Mouse (Mus musculus) retina, embryonic 14.5 days (tissue): ENCODE results near the gene Syn3.

Experiments used
- DNase-seq: peaks from one replicate; pipeline ENCODE4 v3.0.0-alpha.2; 2015; ENCODE audit warnings: low spot score

Syn3 gene

GRCm38 (mm10) chr10:86093109-86094035, 405.3 kb downstream of the Syn3 start:
- DNase-seq = no peak

- peak; percentile 25 for DNase-seq
Measured at GRCm38 (mm10) chr10:86091919-86092318, 406.8 kb downstream of the Syn3 start.

GRCm38 (mm10) chr10:86079921-86080320, 418.8 kb downstream of the Syn3 start:
- no peak for DNase-seq

- DNase-seq = no peak
Measured at GRCm38 (mm10) chr10:86078761-86079160, 419.9 kb downstream of the Syn3 start.

- DNase-seq = no peak
Measured at GRCm38 (mm10) chr10:86077272-86077671, 421.4 kb downstream of the Syn3 start.

GRCm38 (mm10) chr10:86074971-86075711, 423.6 kb downstream of the Syn3 start:
- DNase-seq = no peak

DNA sequence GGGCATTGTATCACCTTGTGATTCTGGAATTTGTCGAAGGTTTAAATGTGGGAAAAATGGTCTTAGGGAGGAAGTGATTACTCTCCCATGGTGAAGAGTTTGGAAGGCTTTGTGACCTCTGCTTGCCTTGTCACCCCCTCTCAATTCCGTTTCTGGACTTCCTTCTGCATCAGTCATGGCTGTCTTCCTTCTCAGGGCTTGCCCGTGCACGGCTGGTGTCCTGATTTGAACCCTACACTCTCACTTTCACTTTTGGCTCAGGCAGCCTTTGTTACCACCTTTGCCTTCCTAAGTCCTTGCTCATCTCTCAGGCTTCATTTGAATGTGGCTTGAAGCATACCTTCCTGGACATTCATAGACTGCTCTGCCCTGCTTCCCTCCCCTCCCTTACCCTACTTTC, 424.6 kb downstream of the Syn3 start:
- no peak for DNase-seq

DNA sequence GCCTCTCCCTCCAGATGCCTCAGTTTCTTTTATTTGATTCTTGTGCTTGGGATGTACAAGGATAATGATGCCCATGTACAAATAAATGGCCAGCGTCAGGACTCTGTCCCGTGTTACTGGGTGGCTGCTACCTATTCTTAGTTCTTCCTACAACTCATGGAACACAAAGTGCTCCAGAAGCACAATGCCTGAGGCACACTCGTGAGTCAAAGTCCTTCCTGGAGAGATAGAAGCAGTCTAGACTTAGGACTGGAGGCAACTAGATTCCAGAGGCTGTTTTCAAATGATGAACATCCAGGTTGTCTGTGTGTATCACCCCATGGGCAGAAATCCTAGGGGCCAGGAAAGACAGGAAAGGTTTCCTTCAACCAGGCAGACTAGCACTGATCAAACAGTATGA, 427.9 kb downstream of the Syn3 start:
- no peak for DNase-seq

GRCm38 (mm10) chr10:86069341-86069740, 429.4 kb downstream of the Syn3 start:
- DNase-seq = peak; percentile 5

- no peak for DNase-seq
Measured at GRCm38 (mm10) chr10:86067911-86068310, 430.8 kb downstream of the Syn3 start.

GRCm38 (mm10) chr10:86066651-86067050, 432.0 kb downstream of the Syn3 start:
- no peak for DNase-seq

GRCm38 (mm10) chr10:86065661-86066060, 433.0 kb downstream of the Syn3 start:
- no peak for DNase-seq

GRCm38 (mm10) chr10:86064937-86065336, 433.8 kb downstream of the Syn3 start:
- DNase-seq = peak; percentile 93

- DNase-seq = no peak
Measured at GRCm38 (mm10) chr10:86063018-86063384, 435.7 kb downstream of the Syn3 start.

DNA sequence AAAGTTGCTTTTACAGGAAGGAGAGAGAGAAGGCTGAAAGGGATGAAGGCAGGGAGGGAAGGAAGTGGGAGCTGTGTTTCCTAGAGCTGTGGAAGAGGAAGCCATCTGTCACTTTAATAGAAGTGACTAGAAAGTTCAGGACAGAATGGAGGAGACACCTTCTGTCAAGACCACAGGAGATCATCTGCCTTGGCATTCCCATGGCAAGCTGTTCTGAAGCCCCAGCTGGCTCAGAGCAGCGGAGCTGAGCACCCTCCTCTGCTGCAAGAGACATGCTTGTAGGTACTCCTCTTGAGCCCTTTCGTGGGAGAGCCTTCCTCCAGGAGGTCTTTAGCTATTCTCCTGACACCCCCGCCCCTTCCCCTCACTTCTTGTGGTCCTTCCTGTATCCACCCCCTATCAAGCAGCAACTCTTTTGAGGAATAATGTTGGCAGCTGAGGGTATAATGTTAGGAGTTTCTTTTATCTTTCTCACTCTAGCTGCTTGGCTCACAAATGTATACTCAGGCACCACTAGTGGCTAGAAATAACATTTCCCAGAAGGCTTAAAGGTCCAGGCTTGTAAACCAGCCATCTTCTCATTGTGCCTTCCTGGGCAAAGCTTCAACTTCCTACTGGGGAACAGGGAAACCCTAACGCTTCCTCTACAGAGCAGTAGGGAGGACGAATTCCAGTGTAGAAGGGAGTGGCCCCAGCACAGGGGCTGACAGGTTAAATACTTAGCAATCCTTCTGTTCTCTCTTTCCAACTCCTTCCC, 436.3 kb downstream of the Syn3 start:
- no peak for DNase-seq

DNA sequence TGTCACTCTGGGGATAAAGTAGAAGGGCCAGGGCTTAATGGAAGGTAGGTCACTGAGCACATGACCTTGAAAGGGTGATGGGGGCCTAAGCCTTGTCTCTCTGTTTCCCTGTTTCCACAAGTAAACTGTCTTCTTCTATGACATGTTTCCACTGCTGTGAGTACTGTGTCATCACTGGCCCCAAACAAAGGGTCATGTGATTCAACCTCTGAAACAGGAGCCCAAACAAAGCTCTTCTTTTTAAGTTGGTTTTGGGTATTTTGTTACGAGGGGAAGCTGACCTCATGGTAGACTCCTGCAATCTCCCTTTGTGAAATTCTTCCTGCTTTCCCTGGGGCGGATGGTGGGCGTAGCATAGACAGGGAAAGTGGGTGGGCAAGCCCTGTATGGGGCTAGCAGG, 438.4 kb downstream of the Syn3 start:
- DNase-seq = no peak

- DNase-seq = no peak
Measured at GRCm38 (mm10) chr10:86057712-86058111, 441.0 kb downstream of the Syn3 start.

DNA sequence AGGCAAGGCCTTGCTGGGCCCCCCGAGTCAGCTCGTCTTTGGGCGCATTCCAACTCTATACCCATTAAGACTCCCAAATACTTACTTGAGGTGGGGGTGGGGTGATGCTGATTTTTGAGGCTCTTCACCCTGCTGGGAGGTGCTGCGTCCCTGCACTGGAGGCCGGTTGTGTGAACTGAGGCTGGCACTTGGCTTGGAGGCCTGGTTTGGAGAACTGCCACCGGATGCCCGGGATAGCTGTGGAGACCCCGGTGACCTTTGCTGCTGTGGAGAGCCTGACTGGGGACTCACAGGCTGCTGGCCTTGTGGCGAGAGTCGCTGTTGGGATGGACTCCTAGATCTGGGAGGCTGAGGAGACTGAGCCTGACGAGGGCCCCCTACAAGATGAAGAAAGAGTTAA, 441.4 kb downstream of the Syn3 start:
- no peak for DNase-seq

GRCm38 (mm10) chr10:86056297-86056903, 442.3 kb downstream of the Syn3 start:
- no peak for DNase-seq

- no peak for DNase-seq
Measured at GRCm38 (mm10) chr10:86052818-86053522, 445.7 kb downstream of the Syn3 start.

DNA sequence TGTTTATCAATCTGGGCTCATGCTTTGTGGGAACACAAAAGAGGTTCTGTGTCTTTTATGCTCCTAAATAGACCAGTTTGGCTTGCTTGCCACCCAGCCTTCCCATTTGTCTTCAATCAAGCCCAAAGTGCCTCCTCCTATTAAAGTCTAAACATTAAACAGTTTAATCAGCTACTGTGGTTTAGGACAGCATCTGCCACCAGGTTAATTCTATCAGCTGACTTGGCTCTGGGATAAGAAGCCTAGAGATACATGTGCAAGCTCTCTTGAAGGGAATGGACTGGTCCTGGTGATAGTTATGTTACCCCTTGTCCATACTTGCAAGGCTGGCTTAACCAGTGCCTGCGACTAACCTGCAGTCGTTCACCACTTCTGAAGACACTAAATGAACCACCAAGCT, 448.2 kb downstream of the Syn3 start:
- no peak for DNase-seq
